Mouse (Mus musculus) ES-Bruce4 (cell line): Measurements from ENCODE around the gene Sema6b.

Experiments
- CTCF ChIP-seq: IDR thresholded peaks from one replicate; pipeline ENCODE4 v1.8.1; 2011; ENCODE audit warnings: low read depth, low read length
- EP300 ChIP-seq: IDR thresholded peaks from 2 replicates; pipeline ENCODE4 v1.6.1; 2011; ENCODE audit warnings: low read depth, low read length; ENCODE audit not compliant: insufficient read depth
- POLR2A ChIP-seq: IDR thresholded peaks from one replicate; pipeline ENCODE4 v1.8.1; 2011; ENCODE audit warnings: low read length; ENCODE audit not compliant: insufficient read depth

DNA sequence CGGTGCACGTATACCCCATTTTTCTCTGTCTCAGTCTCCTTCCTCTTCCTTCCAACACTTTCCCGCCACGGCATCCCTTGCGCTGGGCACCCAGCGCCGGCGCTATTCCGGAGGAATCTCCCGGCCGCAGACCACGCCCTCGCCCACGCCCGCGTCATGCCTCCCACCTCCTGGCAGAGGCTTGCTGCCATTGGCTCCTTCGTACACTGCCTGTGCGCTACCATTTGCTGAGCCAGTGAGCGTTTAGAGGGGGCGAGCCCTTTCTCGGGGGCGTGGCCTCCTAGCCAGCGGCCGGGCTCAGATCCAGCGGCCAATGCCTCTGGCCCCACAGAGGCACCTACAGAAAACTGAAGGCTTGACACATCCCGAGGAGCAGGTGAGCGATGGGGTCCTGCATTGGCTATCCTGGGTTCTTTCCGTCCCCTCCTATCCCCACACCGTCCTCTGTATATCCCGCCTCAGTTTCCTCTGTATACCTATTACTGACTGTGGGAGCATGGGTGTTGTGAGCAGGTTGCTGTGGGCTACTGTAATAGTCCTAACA is 22.2 kb upstream of the Sema6b start, which contains the start of gene Tnfaip8l1:
- TF ChIP-seq CTCF, result no peak
- peak; percentile 56 for TF ChIP-seq POLR2A
- no peak for TF ChIP-seq EP300
